Mouse (Mus musculus): ENCODE measurements around the gene Sfmbt2.

Gene Sfmbt2

GRCm38 (mm10) chr2:10372776-10373507 is 2.6 kb downstream of the Sfmbt2 start:
- DNase-seq, result peak; percentile 64

DNA sequence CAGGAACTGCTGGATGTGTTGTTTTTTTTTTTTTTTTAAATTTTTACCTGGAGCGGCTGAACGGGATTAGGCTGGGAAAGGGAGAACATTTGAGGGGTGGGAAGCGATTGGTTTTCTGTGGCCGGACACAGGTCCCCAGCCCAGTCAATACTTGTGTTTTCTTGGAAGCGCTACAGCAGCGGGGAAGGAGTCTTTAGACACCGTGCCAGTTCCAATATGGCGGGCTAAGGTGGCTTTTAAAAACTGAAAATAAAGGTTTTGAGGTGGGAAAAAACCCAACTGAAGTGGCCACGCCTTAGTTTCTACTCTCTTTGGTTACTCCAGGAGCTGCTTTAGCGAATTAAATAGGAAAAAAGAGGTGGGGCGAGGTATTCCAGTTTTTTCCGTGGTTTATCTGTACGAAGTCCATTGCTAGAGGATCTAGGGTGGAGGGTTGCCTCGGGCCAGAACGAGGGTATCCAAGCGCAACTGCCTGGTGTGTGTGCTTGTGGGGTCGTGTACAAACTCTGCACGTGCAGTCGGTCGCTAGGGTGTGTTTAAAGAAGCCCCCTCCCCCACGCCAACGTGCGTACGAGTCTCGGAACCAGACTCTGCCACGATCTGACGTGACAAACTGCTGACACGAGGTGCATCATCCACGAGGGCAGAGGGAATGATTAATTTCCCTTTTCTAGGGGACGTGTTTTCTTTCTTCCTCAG is 3.3 kb downstream of the Sfmbt2 start:
- peak; percentile 45 for DNase-seq

DNA sequence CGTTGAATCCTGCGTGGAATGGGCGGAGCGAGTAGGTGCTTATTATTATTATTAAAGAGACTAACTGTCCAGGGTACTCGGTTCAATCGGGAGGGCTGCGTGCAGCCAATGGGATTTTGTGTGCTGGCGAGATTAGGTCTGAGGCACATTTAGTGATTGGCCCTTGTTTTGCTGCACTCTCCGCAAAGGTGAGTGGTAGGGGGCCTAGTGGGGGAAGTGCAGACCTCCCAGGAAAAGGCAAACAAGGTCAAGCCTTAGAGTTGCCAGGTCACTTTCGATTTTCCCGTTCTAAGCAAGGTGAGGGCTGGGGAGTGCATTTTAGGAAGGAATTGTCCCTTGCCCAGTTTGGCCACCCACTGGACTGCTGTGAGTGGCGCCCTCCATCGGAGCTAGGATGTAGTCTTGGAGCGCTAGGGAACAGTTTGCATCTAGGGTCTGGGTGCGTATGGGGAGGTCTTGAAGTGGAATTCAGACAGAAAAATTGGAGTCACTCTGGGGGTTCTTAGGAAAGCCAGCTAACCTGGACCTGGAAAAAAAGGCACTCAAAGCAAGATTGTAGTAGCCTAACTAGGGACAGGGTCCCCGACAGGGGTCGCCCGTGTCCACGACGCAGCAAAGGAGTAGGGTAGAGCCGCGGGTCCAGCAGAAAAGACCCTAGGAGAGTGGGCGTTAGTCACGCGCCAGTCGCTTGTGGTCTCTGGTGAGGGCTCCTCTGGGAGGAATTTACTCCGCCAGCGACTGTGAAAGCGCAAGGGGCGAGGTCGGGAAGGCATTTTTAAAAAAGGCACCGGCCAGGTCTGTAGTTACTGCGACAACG is 4.1 kb downstream of the Sfmbt2 start:
- peak; percentile 65 for DNase-seq

DNA sequence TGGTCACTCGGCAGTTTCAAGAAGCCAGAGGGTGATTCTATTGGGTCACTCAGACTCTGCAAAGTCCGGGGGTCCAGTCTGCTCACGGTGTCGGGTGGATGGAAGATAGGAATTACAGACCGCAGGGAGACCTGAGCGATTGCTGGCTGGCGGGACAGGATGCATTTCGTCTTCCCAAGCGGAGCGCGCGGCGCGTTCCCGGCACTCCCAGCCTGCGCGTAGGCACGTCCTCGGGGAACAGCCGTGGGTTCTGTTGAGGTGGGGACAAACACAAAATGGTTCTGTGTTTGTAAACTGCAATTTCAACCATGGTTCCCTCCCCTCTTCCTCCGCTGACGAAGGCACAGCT is 4.7 kb downstream of the Sfmbt2 start:
- DNase-seq, result peak; percentile 32

DNA sequence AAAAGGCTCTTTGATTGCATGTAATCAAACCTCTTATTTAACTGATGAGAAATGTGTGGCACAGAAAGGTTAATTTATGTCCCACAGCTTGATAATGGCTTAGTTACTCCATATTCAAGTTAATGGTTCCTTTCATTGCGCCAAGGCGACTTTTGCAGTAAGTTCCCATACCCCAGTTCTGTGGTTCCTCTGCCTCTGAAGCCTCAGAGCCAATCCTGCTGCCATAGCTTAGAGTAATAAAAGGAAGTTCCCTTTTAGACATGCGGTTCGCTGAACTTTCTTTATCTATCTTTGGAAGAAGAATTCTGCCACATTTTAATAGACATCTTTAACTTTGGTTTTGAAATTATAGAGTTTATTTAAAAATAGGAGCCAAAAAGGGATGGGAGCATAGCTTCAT is 19.7 kb downstream of the Sfmbt2 start:
- DNase-seq, result no peak

DNA sequence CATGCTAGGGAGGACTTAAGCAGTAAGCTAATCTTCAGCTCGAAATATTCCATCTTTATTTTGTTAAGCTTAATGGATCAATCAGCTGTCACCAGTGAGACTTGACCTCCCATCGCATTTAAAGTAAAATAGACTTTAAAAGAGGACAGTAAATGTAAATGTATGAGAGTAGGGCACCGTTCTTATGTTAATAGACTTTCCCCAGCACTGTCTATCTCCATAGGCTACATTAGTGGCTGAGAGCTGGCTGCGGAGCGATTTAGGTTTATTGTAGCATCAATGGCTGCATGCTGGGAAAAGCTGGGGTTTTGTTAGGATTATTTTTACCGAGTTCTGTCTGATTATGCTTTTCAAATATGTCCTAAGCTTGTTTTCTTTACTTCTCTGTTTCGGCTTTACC is 20.5 kb downstream of the Sfmbt2 start:
- no peak for DNase-seq

DNA sequence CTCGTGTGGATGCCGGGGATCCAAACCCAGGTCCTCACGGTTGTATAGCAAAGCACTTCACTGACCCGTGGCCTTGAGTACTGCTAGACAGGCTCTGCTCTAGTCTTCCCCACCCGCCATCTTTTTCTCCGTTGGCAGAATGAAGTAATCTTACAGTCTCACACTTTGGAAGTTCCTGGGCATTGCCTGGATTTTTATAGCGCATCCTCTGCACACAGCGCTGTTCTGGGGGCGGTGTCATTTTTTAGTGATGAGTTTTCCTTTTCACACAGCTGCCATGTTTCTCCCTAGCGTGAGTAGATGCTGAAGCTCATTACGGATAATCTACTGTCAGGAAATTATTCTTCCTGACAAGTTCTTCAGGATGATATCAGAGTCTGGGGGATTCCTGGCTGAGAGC is 24.8 kb downstream of the Sfmbt2 start:
- DNase-seq, result no peak

DNA sequence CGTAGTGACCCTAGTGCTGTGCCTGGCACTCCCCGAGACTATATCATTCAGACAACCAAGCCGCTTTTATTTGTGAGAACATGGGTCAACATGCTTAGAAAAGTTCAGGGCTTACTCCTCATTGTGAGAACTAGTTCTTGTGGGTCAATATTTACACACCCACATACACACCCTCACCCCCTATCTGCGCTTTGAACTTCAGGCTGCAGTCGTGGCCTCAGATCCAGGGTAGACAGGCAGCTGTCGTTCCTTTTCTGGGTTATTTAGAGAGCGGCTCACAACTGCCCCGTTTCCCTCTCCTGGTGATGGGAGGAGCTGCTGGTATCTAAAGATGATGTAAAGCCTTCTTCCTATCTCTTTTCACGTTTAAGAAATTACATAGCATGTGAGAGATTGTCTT is 27.5 kb downstream of the Sfmbt2 start:
- no peak for DNase-seq

GRCm38 (mm10) chr2:10406151-10406550 is 35.8 kb downstream of the Sfmbt2 start:
- DNase-seq, result no peak

- no peak for DNase-seq
Observed at GRCm38 (mm10) chr2:10409422-10409821, 39.1 kb downstream of the Sfmbt2 start.

- DNase-seq, result no peak
Observed at GRCm38 (mm10) chr2:10410069-10410468, 39.8 kb downstream of the Sfmbt2 start.

DNA sequence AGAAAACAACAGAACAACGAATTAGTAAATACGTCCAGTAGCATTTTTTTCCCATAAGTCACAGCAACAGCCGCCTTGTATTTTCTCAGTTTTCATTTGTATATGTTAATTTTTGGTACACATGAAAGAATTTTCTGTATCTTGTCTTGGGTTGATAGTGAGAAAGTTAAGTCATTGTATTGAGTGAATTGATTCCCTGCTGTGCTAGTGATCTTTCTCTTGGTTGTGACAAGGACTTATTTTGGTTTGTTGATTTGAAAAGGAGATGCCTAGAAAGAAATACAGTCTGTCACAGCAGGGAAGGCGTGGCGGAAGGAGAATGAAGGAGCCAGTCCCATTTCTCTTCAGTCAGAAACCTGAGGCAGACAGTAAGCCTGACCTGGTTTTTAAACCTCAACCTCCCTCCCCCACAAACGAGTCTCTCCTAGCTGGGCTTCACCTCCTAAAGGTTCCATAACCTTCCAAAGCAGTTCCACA is 50.7 kb downstream of the Sfmbt2 start:
- DNase-seq, result no peak

DNA sequence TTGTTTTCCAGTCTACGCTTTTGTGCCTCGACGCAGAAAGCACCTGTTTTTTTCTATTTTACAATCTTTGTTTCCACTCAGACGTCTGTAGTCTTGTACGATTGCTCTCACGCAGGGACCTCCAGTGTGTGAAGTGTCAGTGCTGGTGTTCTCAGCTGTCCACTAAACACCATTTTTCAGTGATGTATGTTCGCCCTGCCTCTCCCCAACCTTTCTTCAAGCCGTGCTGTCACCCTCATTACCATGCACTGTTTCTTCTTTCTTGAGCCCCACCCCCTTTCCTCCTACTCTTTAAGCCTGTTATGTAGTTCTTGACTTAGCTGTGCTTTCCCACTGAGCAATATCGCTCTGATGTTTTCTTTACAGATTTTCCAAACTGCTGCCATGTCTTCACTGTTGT is 67.0 kb downstream of the Sfmbt2 start:
- DNase-seq, result no peak

- no peak for DNase-seq
Observed at GRCm38 (mm10) chr2:10441811-10442210, 71.5 kb downstream of the Sfmbt2 start.

DNA sequence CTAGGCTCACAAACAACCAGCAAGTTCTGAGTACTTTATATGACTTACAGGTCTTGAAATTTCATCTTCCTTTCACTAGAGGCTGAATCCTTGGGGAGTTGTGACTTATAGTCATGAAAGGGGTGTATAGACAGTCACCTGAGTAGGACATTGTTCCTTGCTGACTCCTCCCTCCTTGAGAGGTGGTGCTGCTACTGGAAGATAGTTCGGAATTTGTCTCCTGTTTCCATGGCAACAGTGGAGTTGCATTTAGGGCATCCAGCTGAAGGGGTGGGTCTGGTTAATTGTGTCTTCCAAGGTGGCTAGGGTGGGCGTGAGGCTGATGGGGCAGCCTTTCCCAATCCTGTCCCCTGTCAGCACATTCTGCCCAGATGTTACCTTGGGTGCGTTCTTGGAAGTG is 83.3 kb downstream of the Sfmbt2 start:
- DNase-seq, result no peak

GRCm38 (mm10) chr2:10458309-10458708 is 88.0 kb downstream of the Sfmbt2 start:
- no peak for DNase-seq

- no peak for DNase-seq
Observed at GRCm38 (mm10) chr2:10516516-10516915, 146.2 kb downstream of the Sfmbt2 start.

- no peak for DNase-seq
Observed at GRCm38 (mm10) chr2:10521719-10522415, 151.6 kb downstream of the Sfmbt2 start.

GRCm38 (mm10) chr2:10525622-10526021 is 155.3 kb downstream of the Sfmbt2 start:
- no peak for DNase-seq

GRCm38 (mm10) chr2:10541762-10542161 is 171.5 kb downstream of the Sfmbt2 start:
- DNase-seq, result no peak

DNA sequence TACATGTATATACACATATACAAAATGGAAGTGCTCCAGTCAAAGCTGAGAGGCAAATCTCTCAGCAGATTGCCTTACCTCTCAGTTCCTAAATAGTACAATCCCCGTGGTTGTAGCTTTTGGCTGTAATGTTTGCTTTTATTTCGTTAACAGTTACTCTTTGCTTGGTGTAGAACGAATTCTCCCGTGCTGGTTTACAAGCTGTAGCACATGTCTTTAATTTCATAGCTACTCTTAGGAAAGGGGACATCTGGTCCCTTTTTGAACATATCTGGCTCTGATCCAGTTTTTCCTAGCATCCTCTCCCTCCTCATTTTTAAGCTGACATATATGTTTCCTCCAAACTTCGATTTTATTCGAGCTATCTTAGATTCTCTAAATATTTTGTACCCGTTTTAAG is 172.1 kb downstream of the Sfmbt2 start:
- no peak for DNase-seq

- no peak for DNase-seq
Observed at GRCm38 (mm10) chr2:10558816-10559215, 188.5 kb downstream of the Sfmbt2 start.

DNA sequence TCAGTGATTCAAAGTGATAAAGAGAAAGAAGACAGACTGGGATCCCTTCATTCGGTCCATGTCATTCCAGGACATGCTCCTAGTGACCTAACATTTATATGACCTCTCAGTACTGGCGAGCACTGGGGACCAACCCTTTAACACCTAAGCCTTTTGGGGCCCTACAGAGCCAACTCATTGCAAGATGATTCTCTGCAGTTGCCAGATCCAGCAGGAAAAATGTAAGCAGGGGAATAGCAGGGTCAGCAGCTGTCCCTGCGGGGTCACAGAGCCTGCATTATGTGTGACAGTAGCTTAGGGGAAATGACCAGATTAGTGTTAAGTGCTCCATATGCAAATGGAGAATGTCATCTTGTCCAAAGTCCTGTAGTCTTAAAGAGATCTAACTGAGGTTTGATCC is 195.2 kb downstream of the Sfmbt2 start:
- DNase-seq, result no peak
